Mouse (Mus musculus) kidney, embryonic 16.5 days (tissue): ENCODE measurements around the gene Thoc2. TPM values are rescaled to one million over a fixed set of nuclear protein-coding genes. Genes with fewer than 3 reads are reported as not detected.

Experiments used
- ATAC-seq: fragments of 200-750 bp; cut with Nextera tagmentation; 2 replicates; pipeline ENCODE4 v1.8.0; 2017; ENCODE audit warnings: moderate TSS enrichment; ENCODE audit not compliant: low FRiP score, low TSS enrichment
- H3K27ac ChIP-seq: fragments of 300-500 bp; sonication (generic); 2 replicates; pipeline ENCODE4 v1.5.1; 2014; ENCODE audit warnings: low read length
- H3K27me3 ChIP-seq: fragments of 300-500 bp; sonication (generic); 2 replicates; pipeline ENCODE4 v1.6.1; 2014; ENCODE audit warnings: low read length, control low read depth, mixed read lengths; ENCODE audit not compliant: insufficient read depth
- H3K36me3 ChIP-seq: fragments of 300-500 bp; sonication (generic); 2 replicates; pipeline ENCODE4 v1.6.1; 2014; ENCODE audit warnings: low read length, control low read depth, mixed read lengths; ENCODE audit not compliant: insufficient read depth
- H3K4me1 ChIP-seq: fragments of 300-500 bp; sonication (generic); 2 replicates; pipeline ENCODE4 v1.6.1; 2014; ENCODE audit warnings: low read length, control low read depth, mixed read lengths; ENCODE audit not compliant: insufficient read depth
- H3K4me2 ChIP-seq: fragments of 300-500 bp; sonication (generic); replicated peaks from 2 replicates; pipeline ENCODE4 v1.6.1; 2014; ENCODE audit warnings: low read depth, low read length
- H3K4me3 ChIP-seq: fragments of 300-500 bp; sonication (generic); 2 replicates; pipeline ENCODE4 v1.5.1; 2014; ENCODE audit warnings: mild to moderate bottlenecking, low read length
- H3K9ac ChIP-seq: fragments of 300-500 bp; sonication (generic); replicated peaks from 2 replicates; pipeline ENCODE4 v1.6.1; 2014; ENCODE audit warnings: low read length
- H3K9me3 ChIP-seq: fragments of 300-500 bp; sonication (generic); 2 replicates; pipeline ENCODE4 v1.6.1; 2016; ENCODE audit warnings: low read length, control low read depth
- WGBS: fragments of 180-500 bp; shearing (Covaris S2); extraction: QIAGEN DNeasy Blood & Tissue Kit; methylation state at CpG from one replicate; pipeline ENCODE4 v1.1.7; 2014; 5-methylcytosine and 5-hydroxymethylcytosine counted together
- microRNA-seq: library from miRNA; unstranded; fragments of <30 nt; microRNA quantifications from one replicate; pipeline ENCODE4, GENCODE M21; 2016
- polyA plus RNA-seq: library from polyadenylated mRNA; unstranded; fragments of >200 nt; fragmentation: Nextera tagmentation; extraction: Ambion mirVana; gene quantifications from 2 replicates; pipeline ENCODE4 v1.2.1, GENCODE M21; 2015

Thoc2 gene
- polyA plus RNA-seq, 1 experiment from 2014 or later: 73.2 TPM

- Histone ChIP-seq H3K27me3 (no peaks in the 10 kb centered on the region), H3K4me3 (peak overlapping the region; percentile 71), H3K9me3 (no peaks in the 10 kb centered on the region), H3K4me2 (peak overlapping the region; percentile 59), H3K9ac (peak overlapping the region; percentile 76), H3K27ac (peak overlapping the region; percentile 92), H3K4me1 (0 out of 2 replicates have a peak, but pooled peaks cover 4% of the 10 kb centered on the region), H3K36me3 (no peaks in the 10 kb centered on the region)
- ATAC-seq: peak; percentile 29; the same call in 1 of the 2 replicates
- WGBS: 15% methylated on average over 9 of the region's 9 CpGs
These were observed 10.0 kb downstream of the Thoc2 start for GRCm38 (mm10) chrX:41910471-41910870.

GRCm38 (mm10) chrX:41884759-41885505, 35.5 kb downstream of the Thoc2 start:
- WGBS: 54% methylated on average over 4 of the region's 4 CpGs
- Histone ChIP-seq H3K9me3 (no peaks in the 10 kb centered on the region), H3K36me3 (no peaks in the 10 kb centered on the region), H3K9ac (no peak overlapping the region), H3K27ac (no peak overlapping the region), H3K4me1 (no peaks in the 10 kb centered on the region), H3K4me2 (no peak overlapping the region), H3K27me3 (no peaks in the 10 kb centered on the region), H3K4me3 (no peak overlapping the region)
- no peak for ATAC-seq

- no peaks in the 10 kb centered on the region for H3K27me3 ChIP-seq
- WGBS: 85% methylated on average over 2 of the region's 2 CpGs
- H3K9me3 ChIP-seq: no peaks in the 10 kb centered on the region
- 0 out of 2 replicates have a peak, but pooled peaks cover 3% of the 10 kb centered on the region for H3K36me3 ChIP-seq
- H3K9ac ChIP-seq: no peak overlapping the region
- H3K4me3 ChIP-seq: no peak overlapping the region
- H3K27ac ChIP-seq: no peak overlapping the region
- no peak for ATAC-seq
- no peak overlapping the region for H3K4me2 ChIP-seq
- no peaks in the 10 kb centered on the region for H3K4me1 ChIP-seq
These were observed 43.9 kb downstream of the Thoc2 start for GRCm38 (mm10) chrX:41876581-41876980.

- Histone ChIP-seq H3K4me1 (no peaks in the 10 kb centered on the region), H3K4me2 (no peak overlapping the region), H3K27me3 (no peaks in the 10 kb centered on the region), H3K9me3 (no peaks in the 10 kb centered on the region), H3K9ac (no peak overlapping the region), H3K36me3 (no peaks in the 10 kb centered on the region), H3K4me3 (no peak overlapping the region), H3K27ac (no peak overlapping the region)
- ATAC-seq: no peak
These were observed 82.7 kb downstream of the Thoc2 start for GRCm38 (mm10) chrX:41837823-41838222.

- Histone ChIP-seq H3K4me2 (no peak overlapping the region), H3K27me3 (no peaks in the 10 kb centered on the region), H3K36me3 (no peaks in the 10 kb centered on the region), H3K4me3 (no peak overlapping the region), H3K9me3 (no peaks in the 10 kb centered on the region), H3K27ac (no peak overlapping the region), H3K9ac (no peak overlapping the region), H3K4me1 (no peaks in the 10 kb centered on the region)
- ATAC-seq: no peak
These were observed 114.9 kb downstream of the Thoc2 start for GRCm38 (mm10) chrX:41805592-41805991.

- Histone ChIP-seq H3K4me2 (no peak overlapping the region), H3K27ac (no peak overlapping the region), H3K9ac (no peak overlapping the region), H3K4me3 (no peak overlapping the region), H3K27me3 (no peaks in the 10 kb centered on the region), H3K36me3 (no peaks in the 10 kb centered on the region), H3K4me1 (no peaks in the 10 kb centered on the region), H3K9me3 (no peaks in the 10 kb centered on the region)
- no peak for ATAC-seq
- 86% methylated on average over 6 of the region's 6 CpGs for WGBS
These were observed 127.2 kb downstream of the Thoc2 start for GRCm38 (mm10) chrX:41793303-41793702.

Small RNA genes lying within 50 kb of the gene (microRNA-seq; reads per million reads assigned to microRNA genes)
- gene Gm44490: not detected

Other genes starting within 250 kb of the Thoc2 start
- gene Xiap, start 139.0 kb upstream of the Thoc2 start, polyA plus RNA-seq: 12.0 and 14.7 TPM in 2 replicates
- gene Stag2, start 228.6 kb upstream of the Thoc2 start, polyA plus RNA-seq: 41.7 and 47.3 TPM in 2 replicates